Mouse (Mus musculus) stomach, embryonic 16.5 days (tissue): Measurements from ENCODE around the gene Cyb5r1. TPM values are rescaled to one million over a fixed set of nuclear protein-coding genes. Genes with fewer than 3 reads are reported as not detected.

Experiments used
- ATAC-seq: fragments of 200-750 bp; cut with Nextera tagmentation; 2 replicates; pipeline ENCODE4 v1.8.0; 2017; ENCODE audit warnings: moderate number of reproducible peaks, moderate TSS enrichment; ENCODE audit not compliant: insufficient read depth, low FRiP score
- H3K27ac ChIP-seq: fragments of 300-500 bp; sonication (generic); 2 replicates; pipeline ENCODE4 v1.5.1; 2014; ENCODE audit warnings: low read length
- H3K27me3 ChIP-seq: fragments of 300-500 bp; sonication (generic); 2 replicates; pipeline ENCODE4 v1.6.1; 2014; ENCODE audit warnings: low read length, control low read depth, mixed read lengths; ENCODE audit not compliant: control insufficient read depth, insufficient read depth
- H3K36me3 ChIP-seq: fragments of 300-500 bp; sonication (generic); 2 replicates; pipeline ENCODE4 v1.6.1; 2014; ENCODE audit warnings: low read length; ENCODE audit not compliant: control insufficient read depth, insufficient read depth
- H3K4me1 ChIP-seq: fragments of 300-500 bp; sonication (generic); 2 replicates; pipeline ENCODE4 v1.6.1; 2014; ENCODE audit warnings: low read length, control low read depth, mixed read lengths; ENCODE audit not compliant: control insufficient read depth, insufficient read depth
- H3K4me2 ChIP-seq: fragments of 300-500 bp; sonication (generic); 2 replicates; pipeline ENCODE4 v1.6.1; 2014; ENCODE audit warnings: low read depth, low read length, mixed read lengths
- H3K4me3 ChIP-seq: fragments of 300-500 bp; sonication (generic); replicated peaks from 2 replicates; pipeline ENCODE4 v1.5.1; 2014; ENCODE audit warnings: mild to moderate bottlenecking, low read length
- H3K9ac ChIP-seq: fragments of 300-500 bp; sonication (generic); 2 replicates; pipeline ENCODE4 v1.6.1; 2014; ENCODE audit warnings: low read length
- H3K9me3 ChIP-seq: fragments of 300-500 bp; sonication (generic); replicated peaks from 2 replicates; pipeline ENCODE4 v1.6.1; 2016; ENCODE audit warnings: low read length, control low read depth; ENCODE audit not compliant: control insufficient read depth
- WGBS: fragments of 180-500 bp; shearing (Covaris S2); extraction: QIAGEN DNeasy Blood & Tissue Kit; methylation state at CpG from one replicate; pipeline ENCODE4 v1.1.7; 2014; 5-methylcytosine and 5-hydroxymethylcytosine counted together
- polyA plus RNA-seq: library from polyadenylated mRNA; unstranded; fragments of >200 nt; fragmentation: Nextera tagmentation; extraction: Ambion mirVana; gene quantifications from 2 replicates; pipeline ENCODE4 v1.2.1, GENCODE M21; 2015

Cyb5r1 gene
- polyA plus RNA-seq, 1 experiment from 2014 or later: 41.5 TPM

GRCm38 (mm10) chr1:134381051-134381450 is 24.3 kb upstream of the Cyb5r1 start:
- H3K36me3 ChIP-seq: no peaks in the 10 kb centered on the region
- no peak for ATAC-seq
- no peaks in the 10 kb centered on the region for H3K9me3 ChIP-seq
- H3K4me2 ChIP-seq: no peak overlapping the region
- no peak overlapping the region for H3K27ac ChIP-seq
- no peak overlapping the region for H3K4me3 ChIP-seq
- WGBS: 60% methylated on average over 2 of the region's 2 CpGs
- H3K9ac ChIP-seq: no peak overlapping the region
- no peaks in the 10 kb centered on the region; the same call in 1 of the 2 replicates for H3K27me3 ChIP-seq
- peaks cover 4% of the 10 kb centered on the region; the same call in 1 of the 2 replicates for H3K4me1 ChIP-seq

- peak overlapping the region; percentile 40 for H3K4me3 ChIP-seq
- peaks cover 4% of the 10 kb centered on the region; the same call in 1 of the 2 replicates for H3K4me1 ChIP-seq
- no peak for ATAC-seq
- no peaks in the 10 kb centered on the region for H3K36me3 ChIP-seq
- H3K27ac ChIP-seq: no peak overlapping the region
- 5% methylated on average over 19 of the region's 19 CpGs for WGBS
- H3K9me3 ChIP-seq: no peaks in the 10 kb centered on the region
- H3K4me2 ChIP-seq: peak overlapping the region; percentile 64
- H3K27me3 ChIP-seq: no peaks in the 10 kb centered on the region; the same call in 1 of the 2 replicates
- H3K9ac ChIP-seq: peak overlapping the region; percentile 59; the same call in 1 of the 2 replicates
Observed at GRCm38 (mm10) chr1:134381795-134382625, 23.3 kb upstream of the Cyb5r1 start.

- Histone ChIP-seq H3K4me2 (no peak overlapping the region), H3K27me3 (no peaks in the 10 kb centered on the region; the same call in 1 of the 2 replicates), H3K27ac (no peak overlapping the region), H3K9ac (no peak overlapping the region), H3K4me1 (peaks cover 4% of the 10 kb centered on the region; the same call in 1 of the 2 replicates), H3K4me3 (no peak overlapping the region), H3K36me3 (no peaks in the 10 kb centered on the region), H3K9me3 (no peaks in the 10 kb centered on the region)
- ATAC-seq: no peak
- WGBS: 81% methylated on average over 4 of the region's 4 CpGs
Observed at GRCm38 (mm10) chr1:134384581-134384980, 20.8 kb upstream of the Cyb5r1 start.

- H3K9ac ChIP-seq: no peak overlapping the region
- peaks cover 4% of the 10 kb centered on the region; the same call in 1 of the 2 replicates for H3K4me1 ChIP-seq
- ATAC-seq: no peak
- no peak overlapping the region for H3K4me2 ChIP-seq
- H3K27ac ChIP-seq: no peak overlapping the region
- no peaks in the 10 kb centered on the region for H3K36me3 ChIP-seq
- H3K9me3 ChIP-seq: no peaks in the 10 kb centered on the region
- H3K4me3 ChIP-seq: no peak overlapping the region
- no peaks in the 10 kb centered on the region; the same call in 1 of the 2 replicates for H3K27me3 ChIP-seq
Observed at GRCm38 (mm10) chr1:134385176-134385575, 20.2 kb upstream of the Cyb5r1 start.

- Histone ChIP-seq H3K27ac (no peak within 1 kb of the TSS), H3K27me3 (no peaks in the 10 kb centered on the region; the same call in 1 of the 2 replicates), H3K4me3 (no peak within 1 kb of the TSS), H3K36me3 (no peaks in the 10 kb centered on the region), H3K4me1 (peaks cover 4% of the 10 kb centered on the region; the same call in 1 of the 2 replicates), H3K4me2 (no peak within 1 kb of the TSS), H3K9ac (no peak within 1 kb of the TSS), H3K9me3 (no peaks in the 10 kb centered on the region)
- WGBS: 94% methylated on average over 1 of the region's 1 CpGs
- ATAC-seq: no peak
Observed at GRCm38 (mm10) chr1:134385666-134386065, 19.7 kb upstream of the Cyb5r1 start, which contains the start of gene 4933406M09Rik. Gene 4933406M09Rik, plus strand, starts transcription at chr1:134385940.

- Histone ChIP-seq H3K4me3 (no peak overlapping the region), H3K4me1 (no peaks in the 10 kb centered on the region), H3K4me2 (no peak overlapping the region), H3K9ac (no peak overlapping the region), H3K9me3 (no peaks in the 10 kb centered on the region), H3K27me3 (no peaks in the 10 kb centered on the region), H3K36me3 (no peaks in the 10 kb centered on the region), H3K27ac (no peak overlapping the region)
- ATAC-seq: no peak
- 39% methylated on average over 5 of the region's 5 CpGs for WGBS
Observed at GRCm38 (mm10) chr1:134393827-134394226, 11.5 kb upstream of the Cyb5r1 start.

GRCm38 (mm10) chr1:134398210-134398609 is 7.1 kb upstream of the Cyb5r1 start:
- Histone ChIP-seq H3K9ac (no peak overlapping the region), H3K4me2 (no peak overlapping the region), H3K36me3 (no peaks in the 10 kb centered on the region), H3K27me3 (no peaks in the 10 kb centered on the region), H3K4me1 (no peaks in the 10 kb centered on the region), H3K4me3 (no peak overlapping the region), H3K9me3 (no peaks in the 10 kb centered on the region), H3K27ac (no peak overlapping the region)
- ATAC-seq: no peak
- WGBS: 90% methylated on average over 12 of the region's 12 CpGs

- H3K9me3 ChIP-seq: no peaks in the 10 kb centered on the region
- no peaks in the 10 kb centered on the region for H3K27me3 ChIP-seq
- no peak overlapping the region for H3K9ac ChIP-seq
- no peak overlapping the region for H3K4me2 ChIP-seq
- H3K27ac ChIP-seq: no peak overlapping the region
- H3K4me1 ChIP-seq: no peaks in the 10 kb centered on the region
- no peaks in the 10 kb centered on the region for H3K36me3 ChIP-seq
- ATAC-seq: no peak
- H3K4me3 ChIP-seq: no peak overlapping the region
- 63% methylated on average over 5 of the region's 5 CpGs for WGBS
Observed at GRCm38 (mm10) chr1:134399735-134400134, 5.6 kb upstream of the Cyb5r1 start.

GRCm38 (mm10) chr1:134406414-134406771 is 1.0 kb downstream of the Cyb5r1 start:
- WGBS: 22% methylated on average over 8 of the region's 8 CpGs
- Histone ChIP-seq H3K9ac (peak overlapping the region; percentile 88), H3K27ac (peak overlapping the region; percentile 87), H3K27me3 (no peaks in the 10 kb centered on the region), H3K4me3 (peak overlapping the region; percentile 90), H3K36me3 (peaks cover 17% of the 10 kb centered on the region; the same call in 1 of the 2 replicates), H3K4me1 (peaks cover 10% of the 10 kb centered on the region), H3K4me2 (peak overlapping the region; percentile 86), H3K9me3 (no peaks in the 10 kb centered on the region)
- ATAC-seq: peak; percentile 27; the same call in 1 of the 2 replicates
